Mouse (Mus musculus): ENCODE measurements at regions not wholly inside any gene's neighbourhood (a gene's known extent, or its start where the extent isn't known, plus 50 kb on each side); places are given as distances from the start of the nearest gene placed in this dataset.

GRCm38 (mm10) chr9:9568040-9568649 lies 329.2 kb upstream of the Arhgap42 start:
- no peak overlapping the region for H3K27ac ChIP-seq (ENCODE audit: insufficient read depth, low read depth, low read length, poor library complexity, severe bottlenecking)
- in situ Hi-C loops (cut with MboI; ENCODE audit: low sequenced_read_pairs in 2 of 2, unreplicated experiment in 2 of 2): no loop called here
- H3K4me1 ChIP-seq (ENCODE audit: control insufficient read depth in 2 of 2, insufficient read depth in 2 of 2, low read length in 2 of 2, poor library complexity in 1 of 2): no peaks in the 10 kb centered on the region
- no peak overlapping the region for H3K9ac ChIP-seq (ENCODE audit: insufficient read depth, low read depth, low read length, poor library complexity, severe bottlenecking)
- TF ChIP-seq MAFK (IDR thresholded peaks at IDR 0.05; ENCODE audit: insufficient read depth, low read depth, low read length) (no peak), CHD2 (IDR thresholded peaks at IDR 0.05; ENCODE audit: low read depth, low read length) (no peak), ZNF384 (IDR thresholded peaks at IDR 0.05; ENCODE audit: low read depth, low read length) (no peak), HCFC1 (IDR thresholded peaks at IDR 0.05; ENCODE audit: borderline replicate concordance, insufficient read depth, low read length) (no peak), ZC3H11A (IDR thresholded peaks at IDR 0.05; ENCODE audit: borderline replicate concordance, low read depth, low read length) (no peak)
- H3K4me3 ChIP-seq (ENCODE audit: insufficient read depth in 1 of 2, low read depth in 1 of 2, low read length in 2 of 2, poor library complexity in 1 of 2, severe bottlenecking in 1 of 2): no peak overlapping the region
- no peaks in the 10 kb centered on the region for H3K36me3 ChIP-seq (ENCODE audit: control insufficient read depth, insufficient read depth, low read length, poor library complexity, severe bottlenecking)
- no peaks in the 10 kb centered on the region for H3K9me3 ChIP-seq (ENCODE audit: control insufficient read depth, insufficient read depth, low read depth, low read length)
- DNase-seq (ENCODE audit: low read depth, low spot score): no peak

- Histone ChIP-seq H3K36me3 (ENCODE audit: control insufficient read depth, insufficient read depth, low read length, poor library complexity, severe bottlenecking) (no peaks in the 10 kb centered on the region), H3K9ac (ENCODE audit: insufficient read depth, low read depth, low read length, poor library complexity, severe bottlenecking) (no peak overlapping the region), H3K4me1 (ENCODE audit: control insufficient read depth in 2 of 2, insufficient read depth in 2 of 2, low read length in 2 of 2, poor library complexity in 1 of 2) (no peaks in the 10 kb centered on the region), H3K27ac (ENCODE audit: insufficient read depth, low read depth, low read length, poor library complexity, severe bottlenecking) (no peak overlapping the region), H3K4me3 (ENCODE audit: insufficient read depth in 1 of 2, low read depth in 1 of 2, low read length in 2 of 2, poor library complexity in 1 of 2, severe bottlenecking in 1 of 2) (no peak overlapping the region), H3K9me3 (ENCODE audit: control insufficient read depth, insufficient read depth, low read depth, low read length) (no peaks in the 10 kb centered on the region)
- no peak for TF ChIP-seq ZNF384 (IDR thresholded peaks at IDR 0.05; ENCODE audit: low read depth, low read length)
- no peak for TF ChIP-seq MAFK (IDR thresholded peaks at IDR 0.05; ENCODE audit: insufficient read depth, low read depth, low read length)
- no peak for TF ChIP-seq CHD2 (IDR thresholded peaks at IDR 0.05; ENCODE audit: low read depth, low read length)
- TF ChIP-seq ZC3H11A (IDR thresholded peaks at IDR 0.05; ENCODE audit: borderline replicate concordance, low read depth, low read length): no peak
- TF ChIP-seq HCFC1 (IDR thresholded peaks at IDR 0.05; ENCODE audit: borderline replicate concordance, insufficient read depth, low read length): no peak
- in situ Hi-C loops (cut with MboI; ENCODE audit: low sequenced_read_pairs in 2 of 2, unreplicated experiment in 2 of 2): no loop called here
- no peak for DNase-seq (ENCODE audit: low read depth, low spot score)
Measured at GRCm38 (mm10) chr9:9564551-9564950, 325.6 kb upstream of the Arhgap42 start.

GRCm38 (mm10) chr9:9548657-9549056 lies 309.8 kb upstream of the Arhgap42 start:
- Histone ChIP-seq H3K27ac (ENCODE audit: insufficient read depth, low read depth, low read length, poor library complexity, severe bottlenecking) (no peak overlapping the region), H3K9me3 (ENCODE audit: control insufficient read depth, insufficient read depth, low read depth, low read length) (no peaks in the 10 kb centered on the region), H3K36me3 (ENCODE audit: control insufficient read depth, insufficient read depth, low read length, poor library complexity, severe bottlenecking) (no peaks in the 10 kb centered on the region), H3K4me3 (ENCODE audit: insufficient read depth in 1 of 2, low read depth in 1 of 2, low read length in 2 of 2, poor library complexity in 1 of 2, severe bottlenecking in 1 of 2) (no peak overlapping the region), H3K4me1 (ENCODE audit: control insufficient read depth in 2 of 2, insufficient read depth in 2 of 2, low read length in 2 of 2, poor library complexity in 1 of 2) (no peaks in the 10 kb centered on the region), H3K9ac (ENCODE audit: insufficient read depth, low read depth, low read length, poor library complexity, severe bottlenecking) (no peak overlapping the region)
- DNase-seq (ENCODE audit: low read depth, low spot score): no peak
- TF ChIP-seq ZNF384 (IDR thresholded peaks at IDR 0.05; ENCODE audit: low read depth, low read length) (no peak), CHD2 (IDR thresholded peaks at IDR 0.05; ENCODE audit: low read depth, low read length) (no peak)
- in situ Hi-C loops (cut with MboI; ENCODE audit: low sequenced_read_pairs in 2 of 2, unreplicated experiment in 2 of 2): no loop called here

- Histone ChIP-seq H3K36me3 (ENCODE audit: control insufficient read depth, insufficient read depth, low read length, poor library complexity, severe bottlenecking) (no peaks in the 10 kb centered on the region), H3K9ac (ENCODE audit: insufficient read depth, low read depth, low read length, poor library complexity, severe bottlenecking) (no peak overlapping the region), H3K9me3 (ENCODE audit: control insufficient read depth, insufficient read depth, low read depth, low read length) (no peaks in the 10 kb centered on the region), H3K4me1 (ENCODE audit: control insufficient read depth in 2 of 2, insufficient read depth in 2 of 2, low read length in 2 of 2, poor library complexity in 1 of 2) (no peaks in the 10 kb centered on the region), H3K4me3 (ENCODE audit: insufficient read depth in 1 of 2, low read depth in 1 of 2, low read length in 2 of 2, poor library complexity in 1 of 2, severe bottlenecking in 1 of 2) (no peak overlapping the region), H3K27ac (ENCODE audit: insufficient read depth, low read depth, low read length, poor library complexity, severe bottlenecking) (no peak overlapping the region)
- in situ Hi-C loops (cut with MboI; ENCODE audit: low sequenced_read_pairs in 2 of 2, unreplicated experiment in 2 of 2): no loop called here
- TF ChIP-seq ZC3H11A (IDR thresholded peaks at IDR 0.05; ENCODE audit: borderline replicate concordance, low read depth, low read length): no peak
- no peak for TF ChIP-seq CHD2 (IDR thresholded peaks at IDR 0.05; ENCODE audit: low read depth, low read length)
- TF ChIP-seq HCFC1 (IDR thresholded peaks at IDR 0.05; ENCODE audit: borderline replicate concordance, insufficient read depth, low read length): no peak
- TF ChIP-seq ZNF384 (IDR thresholded peaks at IDR 0.05; ENCODE audit: low read depth, low read length): no peak
- TF ChIP-seq MAFK (IDR thresholded peaks at IDR 0.05; ENCODE audit: insufficient read depth, low read depth, low read length): no peak
- no peak for DNase-seq (ENCODE audit: low read depth, low spot score)
Measured at GRCm38 (mm10) chr9:9547570-9547969, 308.7 kb upstream of the Arhgap42 start.

- in situ Hi-C loops (cut with MboI; ENCODE audit: low sequenced_read_pairs in 2 of 2, unreplicated experiment in 2 of 2): no loop called here
Measured at GRCm38 (mm10) chr9:9547121-9547520, 308.2 kb upstream of the Arhgap42 start.

More at GRCm38 (mm10) chr9:9547121-9547520, 308.2 kb upstream of the Arhgap42 start:
- no peak for DNase-seq (ENCODE audit: low read depth, low spot score)
- Histone ChIP-seq H3K27ac (ENCODE audit: insufficient read depth, low read depth, low read length, poor library complexity, severe bottlenecking) (no peak overlapping the region), H3K9me3 (ENCODE audit: control insufficient read depth, insufficient read depth, low read depth, low read length) (no peaks in the 10 kb centered on the region), H3K4me1 (ENCODE audit: control insufficient read depth in 2 of 2, insufficient read depth in 2 of 2, low read length in 2 of 2, poor library complexity in 1 of 2) (no peaks in the 10 kb centered on the region), H3K36me3 (ENCODE audit: control insufficient read depth, insufficient read depth, low read length, poor library complexity, severe bottlenecking) (no peaks in the 10 kb centered on the region), H3K4me3 (ENCODE audit: insufficient read depth in 1 of 2, low read depth in 1 of 2, low read length in 2 of 2, poor library complexity in 1 of 2, severe bottlenecking in 1 of 2) (no peak overlapping the region), H3K9ac (ENCODE audit: insufficient read depth, low read depth, low read length, poor library complexity, severe bottlenecking) (no peak overlapping the region)
- TF ChIP-seq MAFK (IDR thresholded peaks at IDR 0.05; ENCODE audit: insufficient read depth, low read depth, low read length): no peak
- TF ChIP-seq HCFC1 (IDR thresholded peaks at IDR 0.05; ENCODE audit: borderline replicate concordance, insufficient read depth, low read length): no peak
- TF ChIP-seq ZNF384 (IDR thresholded peaks at IDR 0.05; ENCODE audit: low read depth, low read length): no peak
- TF ChIP-seq ZC3H11A (IDR thresholded peaks at IDR 0.05; ENCODE audit: borderline replicate concordance, low read depth, low read length): no peak
- TF ChIP-seq CHD2 (IDR thresholded peaks at IDR 0.05; ENCODE audit: low read depth, low read length): no peak
